Comparison of ENCODE assay signal across 27 mouse cellular contexts in genomic region chr1:79815446-79815845, GRCm38 (mm10).
"Had no signal": no experiment of that assay in that cellular context is flagged by ENCODE, and none has a peak within 500 bp of the region (broad histone marks: within the 10 kb centered on the region; RNA-seq: fewer than 3 reads in every experiment).

No protein-coding gene starts in this region.

- H3K27ac ChIP-seq: embryonic facial prominence, embryonic 10.5 days; embryonic facial prominence, embryonic 12.5 days; embryonic facial prominence, embryonic 13.5 days; embryonic facial prominence, embryonic 15.5 days; forebrain, embryonic 10.5 days; forebrain, embryonic 12.5 days; forebrain, embryonic 13.5 days; forebrain, embryonic 15.5 days; gastrocnemius, adult 2 months had no signal

- H3K4me3 ChIP-seq: embryonic facial prominence, embryonic 10.5 days; embryonic facial prominence, embryonic 12.5 days; embryonic facial prominence, embryonic 13.5 days; embryonic facial prominence, embryonic 15.5 days; erythroblast, embryonic 14.5 days; forebrain, embryonic 10.5 days; forebrain, embryonic 12.5 days; forebrain, embryonic 13.5 days; forebrain, embryonic 15.5 days; gastrocnemius, adult 2 months had no signal

- H3K9me3 ChIP-seq: embryonic facial prominence, embryonic 10.5 days; embryonic facial prominence, embryonic 12.5 days; embryonic facial prominence, embryonic 13.5 days; embryonic facial prominence, embryonic 15.5 days; forebrain, embryonic 10.5 days; forebrain, embryonic 12.5 days; forebrain, embryonic 13.5 days; forebrain, embryonic 15.5 days had no signal

- H3K27me3 ChIP-seq: embryonic facial prominence, embryonic 12.5 days; embryonic facial prominence, embryonic 13.5 days; embryonic facial prominence, embryonic 15.5 days; forebrain, embryonic 12.5 days; forebrain, embryonic 13.5 days; forebrain, embryonic 15.5 days had no signal

- H3K9ac ChIP-seq: embryonic facial prominence, embryonic 12.5 days; embryonic facial prominence, embryonic 13.5 days; embryonic facial prominence, embryonic 15.5 days; forebrain, embryonic 12.5 days; forebrain, embryonic 13.5 days; forebrain, embryonic 15.5 days; forebrain, postnatal 0 days had no signal

- H3K4me1 ChIP-seq: embryonic facial prominence, embryonic 10.5 days; embryonic facial prominence, embryonic 12.5 days; embryonic facial prominence, embryonic 13.5 days; embryonic facial prominence, embryonic 15.5 days; forebrain, embryonic 10.5 days; forebrain, embryonic 12.5 days; forebrain, embryonic 13.5 days; forebrain, embryonic 15.5 days had no signal

- H3K36me3 ChIP-seq: forebrain, embryonic 12.5 days; forebrain, embryonic 15.5 days had no signal

- ATAC-seq: forebrain, embryonic 13.5 days; forebrain, embryonic 14.5 days; forebrain, embryonic 15.5 days; forebrain, embryonic 16.5 days; forebrain, postnatal 0 days had no signal

- H3K4me2 ChIP-seq: embryonic facial prominence, embryonic 12.5 days; embryonic facial prominence, embryonic 13.5 days; embryonic facial prominence, embryonic 15.5 days; forebrain, embryonic 12.5 days; forebrain, embryonic 13.5 days; forebrain, embryonic 15.5 days had no signal

- DNase-seq: cerebellum, adult 18-20 months; cerebellum, adult 2 months; cerebellum, adult 8-10 months; cerebellum, adult 9-10 months; cerebellum, adult 9-11 months; cerebellum, postnatal 10 days; cerebellum, postnatal 14 days; cerebellum, postnatal 25 days; cerebellum, postnatal 36 days; embryo, embryonic 11 days; forebrain, postnatal 0 days; gastrocnemius, adult 2 months; gastrocnemius, postnatal 10 days; gastrocnemius, postnatal 14 days; gastrocnemius, postnatal 25 days; gastrocnemius, postnatal 36 days had no signal
